Mouse (Mus musculus) lung, adult 2 months (tissue): ENCODE measurements around the gene D330045A20Rik.

Experiments used
- CTCF ChIP-seq: fragments of 200-500 bp; IDR thresholded peaks from 2 replicates; pipeline ENCODE4 v1.5.1; 2011; ENCODE audit warnings: mild to moderate bottlenecking, low read length, control low read depth; ENCODE audit not compliant: insufficient read depth
- POLR2A ChIP-seq: fragments of 200-500 bp; IDR thresholded peaks from 2 replicates; pipeline ENCODE4 v1.6.1; 2011; ENCODE audit warnings: low read depth, mild to moderate bottlenecking, control low read depth, low read length, borderline replicate concordance; ENCODE audit errors: extremely low read depth

- TF ChIP-seq CTCF: no peak
- no peak for TF ChIP-seq POLR2A
These were observed 103.4 kb downstream of the D330045A20Rik start for GRCm38 (mm10) chrX:139583616-139584015.
